Mouse (Mus musculus): ENCODE results near the gene Ly6g6f. TPM values are rescaled to one million over a fixed set of nuclear protein-coding genes. Genes with fewer than 3 reads are reported as not detected.
"Not testable (repeated sequence)": the region's sequence is repeated elsewhere in the genome, so short reads cannot be mapped to it uniquely, and the experiment has no call there.

Gene Ly6g6f
- polyA plus RNA-seq, 1 experiment from 2014 or later, result not detected

DNA sequence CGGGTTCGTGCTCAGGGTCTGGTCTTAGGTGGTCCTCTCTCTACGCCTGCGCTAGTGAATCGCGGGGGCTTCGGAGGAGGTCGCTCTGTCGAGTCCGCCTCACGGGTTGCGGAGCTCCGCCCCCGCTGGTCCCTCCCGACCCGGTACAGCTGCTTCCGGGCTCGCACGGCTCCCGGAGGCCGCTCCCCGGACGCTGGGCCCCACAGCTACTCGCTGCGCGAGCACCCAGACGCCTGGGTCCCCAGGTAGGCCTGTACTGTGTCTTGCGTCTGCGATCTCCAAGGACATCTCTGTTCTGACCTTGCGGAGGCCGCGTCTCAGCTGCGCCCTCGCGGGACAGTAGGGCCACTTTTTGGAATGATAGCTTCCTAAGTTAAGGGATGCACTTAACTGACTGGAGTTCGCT is 40.8 kb upstream of the Ly6g6f start, which contains the start of gene D17H6S53E:
Gene D17H6S53E (plus strand): TSS at position 168 of the 406 bp plus-strand sequence.
- Histone ChIP-seq H3K4me3 (ENCODE audit: low read depth, low read length) (peak within 1 kb of the TSS; percentile 74), H3K4me1 (ENCODE audit: control insufficient read depth, insufficient read depth, low read length) (peaks cover 23% of the 10 kb centered on the region), H3K27me3 (ENCODE audit: control insufficient read depth, insufficient read depth, low read depth, low read length) (no peaks in the 10 kb centered on the region), H3K27ac (ENCODE audit: low read length) (peak within 1 kb of the TSS; percentile 77), H3K9ac (ENCODE audit: low read depth, low read length) (peak within 1 kb of the TSS; percentile 88), H3K4me2 (ENCODE audit: low read length) (peak within 1 kb of the TSS; percentile 76), H3K36me3 (ENCODE audit: control insufficient read depth, insufficient read depth, low read length) (no peaks in the 10 kb centered on the region), H3K9me3 (replicated peaks; ENCODE audit: control insufficient read depth, low read length, poor library complexity, severe bottlenecking) (no peaks in the 10 kb centered on the region)
- WGBS, result under 1% methylated on average over 36 of the region's 36 CpGs
- ATAC-seq, result peak; percentile 27

DNA sequence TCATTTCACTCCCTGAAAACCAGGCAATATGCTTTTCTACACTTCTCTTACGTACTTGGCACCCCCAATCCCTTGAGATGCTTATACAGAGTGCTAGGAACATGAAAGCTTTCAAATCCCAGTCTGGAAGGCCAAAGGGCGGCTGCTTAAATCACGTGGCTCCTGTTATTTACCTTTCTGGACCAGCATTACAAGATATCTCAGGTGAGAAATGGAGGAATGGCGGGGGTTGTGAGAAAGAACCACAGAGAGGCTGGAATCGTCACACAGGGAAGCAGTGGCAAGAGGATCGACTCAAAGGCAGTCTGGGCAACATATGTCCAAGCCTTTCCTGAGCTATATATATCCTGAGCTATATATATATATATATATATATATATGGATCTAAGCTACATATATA is 40.2 kb upstream of the Ly6g6f start:
- H3K9ac ChIP-seq (ENCODE audit: low read depth, low read length), result peak overlapping the region; percentile 88
- no peaks in the 10 kb centered on the region for H3K27me3 ChIP-seq (ENCODE audit: control insufficient read depth, insufficient read depth, low read depth, low read length)
- WGBS, result 32% methylated on average over 6 of the region's 6 CpGs
- H3K4me1 ChIP-seq (ENCODE audit: control insufficient read depth, insufficient read depth, low read length), result peaks cover 23% of the 10 kb centered on the region
- no peaks in the 10 kb centered on the region for H3K9me3 ChIP-seq (replicated peaks; ENCODE audit: control insufficient read depth, low read length, poor library complexity, severe bottlenecking)
- no peak overlapping the region for H3K27ac ChIP-seq (ENCODE audit: low read length)
- peak overlapping the region; percentile 76 for H3K4me2 ChIP-seq (ENCODE audit: low read length)
- ATAC-seq, result no peak
- H3K36me3 ChIP-seq (ENCODE audit: control insufficient read depth, insufficient read depth, low read length), result no peaks in the 10 kb centered on the region
- H3K4me3 ChIP-seq (ENCODE audit: low read depth, low read length), result peak overlapping the region; percentile 74

GRCm38 (mm10) chr17:35125081-35125480 is 39.7 kb upstream of the Ly6g6f start:
- peaks cover 28% of the 10 kb centered on the region for H3K4me1 ChIP-seq (ENCODE audit: control insufficient read depth, insufficient read depth, low read length)
- H3K9ac ChIP-seq (ENCODE audit: low read depth, low read length), result no peak overlapping the region
- H3K27me3 ChIP-seq (ENCODE audit: control insufficient read depth, insufficient read depth, low read depth, low read length), result no peaks in the 10 kb centered on the region
- no peak overlapping the region for H3K4me3 ChIP-seq (ENCODE audit: low read depth, low read length)
- H3K4me2 ChIP-seq (ENCODE audit: low read length), result no peak overlapping the region
- no peaks in the 10 kb centered on the region for H3K9me3 ChIP-seq (replicated peaks; ENCODE audit: control insufficient read depth, low read length, poor library complexity, severe bottlenecking)
- no peak for ATAC-seq
- H3K27ac ChIP-seq (ENCODE audit: low read length), result no peak overlapping the region
- H3K36me3 ChIP-seq (ENCODE audit: control insufficient read depth, insufficient read depth, low read length), result no peaks in the 10 kb centered on the region
- WGBS, result 90% methylated on average over 1 of the region's 1 CpGs

GRCm38 (mm10) chr17:35124261-35124896 is 39.0 kb upstream of the Ly6g6f start:
- ATAC-seq; H3K9ac ChIP-seq (ENCODE audit: low read depth, low read length); H3K4me2 ChIP-seq (ENCODE audit: low read length); H3K36me3 ChIP-seq (ENCODE audit: control insufficient read depth, insufficient read depth, low read length); H3K4me3 ChIP-seq (ENCODE audit: low read depth, low read length); H3K27me3 ChIP-seq (ENCODE audit: control insufficient read depth, insufficient read depth, low read depth, low read length); H3K9me3 ChIP-seq (replicated peaks; ENCODE audit: control insufficient read depth, low read length, poor library complexity, severe bottlenecking); H3K27ac ChIP-seq (ENCODE audit: low read length): not testable (repeated sequence)
- WGBS, result 95% methylated on average over 12 of the region's 12 CpGs
- peaks cover 33% of the 10 kb centered on the region for H3K4me1 ChIP-seq (ENCODE audit: control insufficient read depth, insufficient read depth, low read length)

- not testable (repeated sequence) for H3K4me2 ChIP-seq (ENCODE audit: low read length); H3K27ac ChIP-seq (ENCODE audit: low read length); ATAC-seq; H3K36me3 ChIP-seq (ENCODE audit: control insufficient read depth, insufficient read depth, low read length); H3K27me3 ChIP-seq (ENCODE audit: control insufficient read depth, insufficient read depth, low read depth, low read length); H3K9me3 ChIP-seq (replicated peaks; ENCODE audit: control insufficient read depth, low read length, poor library complexity, severe bottlenecking); H3K4me3 ChIP-seq (ENCODE audit: low read depth, low read length); H3K9ac ChIP-seq (ENCODE audit: low read depth, low read length)
- peaks cover 33% of the 10 kb centered on the region for H3K4me1 ChIP-seq (ENCODE audit: control insufficient read depth, insufficient read depth, low read length)
- WGBS, result 91% methylated on average over 9 of the region's 9 CpGs
Measured at GRCm38 (mm10) chr17:35123287-35123686, 37.9 kb upstream of the Ly6g6f start.

DNA sequence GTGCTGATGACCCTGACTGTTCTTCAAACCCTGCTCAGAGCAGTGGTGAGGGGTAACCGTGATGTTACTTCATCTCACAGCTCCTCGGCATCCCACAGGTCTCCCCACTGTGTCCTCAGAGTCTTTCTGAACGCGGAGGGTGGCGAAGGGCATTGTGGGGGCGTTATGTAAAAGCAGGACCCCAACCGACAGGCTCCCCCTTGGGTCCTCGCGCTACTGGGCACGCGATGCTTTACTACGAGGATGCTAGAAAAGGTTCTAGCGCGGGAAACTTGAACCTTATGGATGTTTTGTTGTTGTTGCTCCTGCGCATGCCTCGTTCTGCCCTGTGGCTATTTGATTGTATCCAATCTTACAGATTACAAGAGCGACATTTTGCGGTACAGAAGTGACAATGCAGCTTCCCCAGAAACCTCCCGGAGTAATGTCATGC is 36.5 kb upstream of the Ly6g6f start, which contains the start of gene Csnk2b:
Gene Csnk2b (minus strand): TSS at position 183 of the 433 bp plus-strand sequence.
- Histone ChIP-seq H3K27ac (ENCODE audit: low read length) (peak within 1 kb of the TSS; percentile 89), H3K4me3 (ENCODE audit: low read depth, low read length) (peak within 1 kb of the TSS; percentile 89), H3K4me1 (ENCODE audit: control insufficient read depth, insufficient read depth, low read length) (peaks cover 24% of the 10 kb centered on the region), H3K4me2 (ENCODE audit: low read length) (peak within 1 kb of the TSS; percentile 94), H3K9ac (ENCODE audit: low read depth, low read length) (peak within 1 kb of the TSS; percentile 92), H3K9me3 (replicated peaks; ENCODE audit: control insufficient read depth, low read length, poor library complexity, severe bottlenecking) (no peaks in the 10 kb centered on the region), H3K27me3 (ENCODE audit: control insufficient read depth, insufficient read depth, low read depth, low read length) (no peaks in the 10 kb centered on the region), H3K36me3 (ENCODE audit: control insufficient read depth, insufficient read depth, low read length) (peaks cover 16% of the 10 kb centered on the region)
- ATAC-seq, result peak; percentile 14
- under 1% methylated on average over 19 of the region's 19 CpGs for WGBS

DNA sequence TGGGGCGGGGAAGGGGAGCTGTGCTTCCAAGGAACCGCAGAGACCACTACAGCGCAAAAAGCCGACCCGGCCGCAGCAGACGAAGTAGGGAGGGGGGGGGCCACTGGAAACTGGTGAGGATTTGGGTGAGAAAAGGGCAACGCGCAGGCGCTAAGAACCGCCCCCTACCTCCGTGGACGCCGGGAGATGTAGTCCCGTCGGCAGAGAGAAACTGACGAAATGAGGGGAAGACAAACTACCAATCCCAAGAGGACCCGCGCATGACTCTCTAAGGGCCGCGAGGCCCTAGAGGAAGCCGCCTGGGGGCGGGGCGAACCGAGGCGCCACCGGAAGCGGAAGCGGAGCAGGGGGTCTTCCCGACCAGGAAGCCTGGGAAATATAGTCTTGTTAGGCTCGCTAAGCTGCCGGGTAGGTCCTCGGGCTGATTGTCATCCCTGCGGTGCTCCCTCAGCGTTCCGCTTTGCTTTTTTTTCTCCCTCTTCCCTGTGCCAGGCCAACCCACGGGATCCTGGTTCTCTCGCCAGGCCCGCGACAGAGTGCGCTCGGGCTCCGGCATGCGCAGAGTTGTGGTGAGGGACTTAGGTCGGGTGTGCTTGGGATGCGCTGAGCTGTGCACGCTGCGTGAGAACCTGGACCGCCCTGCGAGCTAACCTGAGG is 35.9 kb upstream of the Ly6g6f start, which contains the start of gene Gpank1:
Gene Gpank1 (plus strand): TSS at position 313 of the 657 bp plus-strand sequence.
- WGBS, result under 1% methylated on average over 49 of the region's 50 CpGs
- ATAC-seq, result peak; percentile 95
- peak within 1 kb of the TSS; percentile 92 for H3K9ac ChIP-seq (ENCODE audit: low read depth, low read length)
- no peaks in the 10 kb centered on the region for H3K9me3 ChIP-seq (replicated peaks; ENCODE audit: control insufficient read depth, low read length, poor library complexity, severe bottlenecking)
- no peaks in the 10 kb centered on the region for H3K27me3 ChIP-seq (ENCODE audit: control insufficient read depth, insufficient read depth, low read depth, low read length)
- H3K4me1 ChIP-seq (ENCODE audit: control insufficient read depth, insufficient read depth, low read length), result peaks cover 18% of the 10 kb centered on the region
- H3K4me2 ChIP-seq (ENCODE audit: low read length), result peak within 1 kb of the TSS; percentile 94
- peak within 1 kb of the TSS; percentile 89 for H3K27ac ChIP-seq (ENCODE audit: low read length)
- peaks cover 17% of the 10 kb centered on the region for H3K36me3 ChIP-seq (ENCODE audit: control insufficient read depth, insufficient read depth, low read length)
- peak within 1 kb of the TSS; percentile 89 for H3K4me3 ChIP-seq (ENCODE audit: low read depth, low read length)

GRCm38 (mm10) chr17:35120745-35121142 is 35.3 kb upstream of the Ly6g6f start:
- peak overlapping the region; percentile 92 for H3K9ac ChIP-seq (ENCODE audit: low read depth, low read length)
- H3K36me3 ChIP-seq (ENCODE audit: control insufficient read depth, insufficient read depth, low read length), result peaks cover 19% of the 10 kb centered on the region
- no peaks in the 10 kb centered on the region for H3K9me3 ChIP-seq (replicated peaks; ENCODE audit: control insufficient read depth, low read length, poor library complexity, severe bottlenecking)
- ATAC-seq, result peak; percentile 8; the same call in 1 of the 2 replicates
- H3K4me1 ChIP-seq (ENCODE audit: control insufficient read depth, insufficient read depth, low read length), result peaks cover 18% of the 10 kb centered on the region
- H3K27ac ChIP-seq (ENCODE audit: low read length), result peak overlapping the region; percentile 74
- WGBS, result under 1% methylated on average over 33 of the region's 33 CpGs
- H3K27me3 ChIP-seq (ENCODE audit: control insufficient read depth, insufficient read depth, low read depth, low read length), result no peaks in the 10 kb centered on the region
- H3K4me2 ChIP-seq (ENCODE audit: low read length), result peak overlapping the region; percentile 94
- H3K4me3 ChIP-seq (ENCODE audit: low read depth, low read length), result peak overlapping the region; percentile 89
